Mouse (Mus musculus) urinary bladder, postnatal 25 days (tissue): ENCODE data around the gene Olfr918.
A peak's percentile ranks its signal among the peaks of the same experiment; 100 is the strongest.

ENCODE experiments used
- DNase-seq: peaks from one replicate; pipeline ENCODE4 v3.0.0; 2022; ENCODE audit warnings: low spot score

Olfr918 gene

GRCm38 (mm10) chr9:38674501-38674900 lies at the start of gene Olfr918:
Gene Olfr918, minus strand, starts transcription at chr9:38674601.
- DNase-seq = no peak

GRCm38 (mm10) chr9:38724044-38724443 lies 49.6 kb upstream of the Olfr918 start:
- no peak for DNase-seq

DNA sequence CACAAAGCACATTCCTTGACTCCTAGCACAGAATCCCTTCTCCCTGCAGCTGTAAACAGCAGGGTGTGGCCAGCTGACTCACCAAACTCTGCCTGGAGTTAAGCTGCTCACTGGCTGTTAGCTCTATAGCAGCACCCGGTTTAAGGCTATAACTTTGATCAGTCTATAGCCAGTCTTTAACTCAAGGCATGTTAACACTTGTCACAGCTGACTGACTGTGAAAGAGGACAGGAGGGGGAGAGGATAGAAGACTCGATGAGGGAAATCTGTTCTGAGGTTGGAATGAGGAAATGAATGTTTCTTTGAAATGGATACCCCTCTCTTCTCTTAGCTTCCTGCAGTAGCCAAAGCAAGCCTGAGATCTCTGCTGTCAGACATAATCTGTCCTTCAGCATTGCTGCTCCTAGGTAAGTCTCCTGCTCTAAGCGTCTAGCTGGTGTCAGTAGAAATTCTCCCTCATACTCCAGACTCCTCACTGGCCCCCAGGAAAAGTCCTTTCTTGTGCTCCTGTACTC lies 44.6 kb upstream of the Olfr918 start:
- no peak for DNase-seq

GRCm38 (mm10) chr9:38718102-38718501 lies 43.7 kb upstream of the Olfr918 start, which contains the start of gene Vwa5a:
Gene Vwa5a, plus strand, starts transcription at chr9:38718268.
- DNase-seq = peak; percentile 15

DNA sequence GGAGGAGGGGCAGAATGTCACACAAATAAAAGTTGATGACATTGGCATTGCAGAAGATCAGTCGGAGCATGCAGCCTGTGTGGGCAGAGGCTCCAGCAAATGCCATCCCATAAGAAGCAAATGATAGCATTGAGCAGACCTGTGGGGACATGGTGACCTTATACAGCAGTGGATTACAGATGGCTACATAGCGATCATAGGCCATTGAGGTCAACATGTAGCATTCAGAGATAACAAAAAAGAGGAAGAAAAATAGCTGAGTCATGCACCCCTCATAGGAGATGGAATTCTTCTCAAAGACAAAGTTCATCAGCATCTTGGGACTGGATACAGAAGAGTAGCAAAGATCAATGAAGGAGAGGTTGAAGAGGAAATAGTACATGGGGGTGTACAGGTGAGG lies 1.5 kb downstream of the Olfr918 start:
- no peak for DNase-seq

DNA sequence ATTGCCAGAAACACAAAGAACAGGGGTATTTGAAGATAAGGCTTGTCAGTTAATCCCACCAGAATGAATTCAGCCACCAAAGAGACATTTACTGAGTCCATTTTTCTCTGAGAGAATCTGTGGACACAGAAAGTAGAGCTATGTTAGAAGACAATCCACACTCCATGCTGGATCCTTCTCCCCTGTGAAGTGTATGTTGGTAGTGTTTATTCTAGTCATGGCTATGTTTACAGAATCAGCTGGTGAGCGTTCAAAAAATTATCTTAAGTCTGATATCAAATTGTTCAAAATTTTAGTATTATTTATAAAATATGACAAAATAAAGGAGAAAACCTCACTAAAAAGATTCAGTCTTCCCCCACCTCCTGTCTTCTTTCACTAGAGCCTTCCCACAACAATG lies 8.7 kb downstream of the Olfr918 start, which contains the start of gene Olfr917:
TSS of gene Olfr917 (minus strand) at position 101 of the 400 bp plus-strand sequence.
- no peak for DNase-seq

GRCm38 (mm10) chr9:38659775-38660174 lies 14.6 kb downstream of the Olfr918 start, which contains the start of gene Olfr916:
Gene Olfr916, minus strand, starts transcription at chr9:38659875.
- no peak for DNase-seq

- DNase-seq = no peak
These were observed 42.0 kb downstream of the Olfr918 start for GRCm38 (mm10) chr9:38632406-38632805.
